Mouse (Mus musculus) right cerebral cortex, postnatal 10 days (tissue): ENCODE results near the gene Itgb1bp1.

Experiments used
- DNase-seq, 2 experiments: peaks; one replicate each; pipeline ENCODE4 v3.0.0; 2021; ENCODE audit warnings: low spot score in 2 of 2

Gene Itgb1bp1

DNA sequence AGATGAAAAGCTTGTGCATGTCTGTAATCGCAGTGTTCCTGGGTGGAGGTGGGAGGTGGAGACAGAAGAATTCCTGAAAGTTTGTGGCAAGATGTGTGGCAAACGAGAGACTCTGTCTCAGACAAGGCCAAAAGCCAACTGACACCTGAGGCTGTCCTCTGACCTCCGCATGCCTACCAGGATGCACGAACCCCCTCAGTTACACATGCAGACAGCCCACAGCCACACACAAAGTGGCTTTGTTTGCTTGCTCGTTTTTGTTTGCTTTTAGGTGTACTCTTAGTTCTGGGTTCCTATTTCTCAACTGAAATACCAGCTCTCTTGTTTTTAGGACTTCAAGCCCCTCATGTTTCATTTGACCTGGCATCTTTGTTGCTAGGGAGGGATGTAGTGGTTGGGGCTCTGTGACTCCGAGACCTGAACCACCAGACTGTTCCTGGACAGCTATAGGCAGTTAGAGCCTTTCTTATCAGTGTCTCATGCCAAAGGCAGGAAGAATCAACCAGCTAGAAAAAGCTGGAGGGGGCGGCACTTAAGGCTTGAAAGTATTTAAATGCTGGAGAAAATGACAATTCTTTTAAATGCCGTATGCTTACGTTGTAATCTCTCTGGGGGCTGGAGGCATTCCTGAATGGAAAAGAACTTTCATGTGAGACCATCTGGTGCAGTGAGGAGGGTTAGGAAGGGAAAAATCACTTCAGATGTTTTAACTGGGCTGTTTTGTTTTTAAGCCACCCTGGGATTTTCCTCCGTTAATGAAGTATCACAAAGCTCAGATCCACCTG, 84.4 kb downstream of the Itgb1bp1 start:
- DNase-seq: no peak

DNA sequence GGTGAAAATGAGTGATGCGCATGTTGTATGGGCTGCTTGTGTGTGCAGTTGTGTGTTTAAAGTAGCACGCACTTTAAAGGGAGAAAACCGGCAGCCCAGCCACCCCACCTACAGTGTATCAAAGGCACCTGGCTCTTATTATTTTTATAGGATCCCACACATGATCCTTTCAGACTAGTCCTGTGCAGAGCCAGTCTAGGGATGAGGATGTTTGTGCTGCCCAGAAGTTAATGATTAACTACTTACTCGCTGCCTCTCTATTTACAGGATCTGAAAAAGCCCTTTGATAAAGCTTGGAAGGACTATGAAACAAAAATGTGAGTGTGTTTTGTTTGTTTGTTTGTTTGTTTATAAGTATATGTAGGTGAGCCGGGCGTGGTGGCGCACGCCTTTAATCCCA, 85.5 kb downstream of the Itgb1bp1 start:
- DNase-seq: no peak

DNA sequence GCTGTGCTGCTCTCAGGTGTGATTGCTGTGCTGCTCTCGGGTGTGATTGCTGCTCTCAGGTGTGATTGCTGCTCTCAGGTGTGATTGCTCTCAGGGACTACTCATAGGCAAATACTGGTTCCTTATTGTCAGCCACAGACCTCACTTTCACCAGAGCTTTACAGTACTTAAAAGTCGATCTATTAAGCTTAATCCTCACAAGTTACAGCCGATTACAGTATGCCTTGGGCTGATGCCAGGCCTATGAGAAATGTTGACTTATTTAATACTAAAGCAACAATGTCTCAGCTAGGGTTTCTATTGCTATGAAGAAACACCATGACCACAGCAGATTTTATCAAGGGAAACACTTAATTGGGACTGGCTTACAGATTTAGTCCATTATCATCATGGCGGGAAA, 89.7 kb downstream of the Itgb1bp1 start:
- DNase-seq: no peak

DNA sequence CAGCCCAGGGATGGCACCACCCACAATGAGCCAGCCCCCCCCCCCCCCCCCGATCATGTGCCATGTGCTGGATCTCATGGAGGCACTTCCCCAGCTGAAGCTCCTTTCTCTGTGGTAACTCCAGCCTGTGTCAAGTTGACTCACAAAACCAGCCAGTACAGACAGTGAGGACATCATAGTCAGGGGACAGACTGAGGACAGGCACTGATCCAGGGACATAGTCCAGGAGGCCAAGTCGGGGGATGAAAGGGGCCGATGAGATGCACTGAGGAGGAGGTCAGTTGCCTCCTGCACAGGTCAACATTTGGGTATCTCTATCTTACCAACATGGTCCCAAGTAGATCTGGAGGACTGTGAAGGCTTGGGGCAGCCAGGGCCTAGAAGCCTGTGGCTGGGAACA, 90.6 kb downstream of the Itgb1bp1 start:
- DNase-seq: no peak

DNA sequence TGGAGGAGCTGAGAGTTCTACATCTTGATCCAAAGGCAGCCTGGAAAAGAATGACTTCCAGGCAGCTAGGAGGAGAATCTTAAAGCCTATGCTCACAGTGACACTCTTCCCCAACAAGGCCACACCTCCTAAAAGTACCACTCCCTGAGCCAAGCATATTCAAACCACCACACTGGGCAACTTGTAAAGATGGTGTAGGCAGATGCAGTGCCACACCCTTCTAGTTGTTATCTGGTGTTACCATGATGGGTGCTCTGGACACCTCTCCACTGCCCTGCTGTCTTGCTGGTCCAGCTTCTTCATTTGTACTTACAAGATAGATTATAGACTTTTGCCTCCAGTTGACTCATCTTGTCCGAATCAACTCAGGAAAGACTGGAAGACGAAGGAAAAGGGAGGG, 94.5 kb downstream of the Itgb1bp1 start:
- DNase-seq: no peak
